Mouse (Mus musculus): ENCODE data around the gene Mpg.
"Not testable (repeated sequence)": the region's sequence is repeated elsewhere in the genome, so short reads cannot be mapped to it uniquely, and the experiment has no call there.

Gene Mpg

GRCm38 (mm10) chr11:32226124-32226871 is at the start of gene Mpg:
TSS of gene Mpg (plus strand) at chr11:32226505.
- DNase-seq: peak; percentile 96

- DNase-seq: no peak
Observed at GRCm38 (mm10) chr11:32178506-32178905, 47.8 kb upstream of the Mpg start.

GRCm38 (mm10) chr11:32181246-32181645 is 45.1 kb upstream of the Mpg start:
- no peak for DNase-seq

- peak; percentile 74 for DNase-seq
Observed at GRCm38 (mm10) chr11:32181973-32182868, 44.1 kb upstream of the Mpg start.

- no peak for DNase-seq
Observed at GRCm38 (mm10) chr11:32184469-32184868, 41.8 kb upstream of the Mpg start.

- DNase-seq: no peak
Observed at GRCm38 (mm10) chr11:32186031-32186430, 40.3 kb upstream of the Mpg start.

- DNase-seq: no peak
Observed at GRCm38 (mm10) chr11:32187256-32187655, 39.0 kb upstream of the Mpg start.

- no peak for DNase-seq
Observed at GRCm38 (mm10) chr11:32188881-32189280, 37.4 kb upstream of the Mpg start.

GRCm38 (mm10) chr11:32189434-32189833 is 36.9 kb upstream of the Mpg start:
- DNase-seq: no peak

- no peak for DNase-seq
Observed at GRCm38 (mm10) chr11:32190119-32190518, 36.2 kb upstream of the Mpg start.

GRCm38 (mm10) chr11:32190603-32191110 is 35.6 kb upstream of the Mpg start:
- no peak for DNase-seq

GRCm38 (mm10) chr11:32193156-32193555 is 33.1 kb upstream of the Mpg start:
- no peak for DNase-seq

- no peak for DNase-seq
Observed at GRCm38 (mm10) chr11:32194086-32194485, 32.2 kb upstream of the Mpg start.

- DNase-seq: no peak
Observed at GRCm38 (mm10) chr11:32194626-32195025, 31.7 kb upstream of the Mpg start.

GRCm38 (mm10) chr11:32195867-32196540 is 30.3 kb upstream of the Mpg start:
- DNase-seq: peak; percentile 4

GRCm38 (mm10) chr11:32196727-32197126 is 29.6 kb upstream of the Mpg start:
- no peak for DNase-seq

- no peak for DNase-seq
Observed at GRCm38 (mm10) chr11:32197766-32198165, 28.5 kb upstream of the Mpg start.

- DNase-seq: no peak
Observed at GRCm38 (mm10) chr11:32198256-32198955, 27.9 kb upstream of the Mpg start.

GRCm38 (mm10) chr11:32199230-32199629 is 27.1 kb upstream of the Mpg start:
- DNase-seq: no peak

- DNase-seq: peak; percentile 39
Observed at GRCm38 (mm10) chr11:32200075-32200601, 26.2 kb upstream of the Mpg start, which contains the start of gene Il9r. TSS of gene Il9r (minus strand) at chr11:32200279.

- DNase-seq: not testable (repeated sequence)
Observed at GRCm38 (mm10) chr11:32200992-32201391, 25.3 kb upstream of the Mpg start.
